Mouse (Mus musculus): Measurements from ENCODE around the gene Gm49320.

DNA sequence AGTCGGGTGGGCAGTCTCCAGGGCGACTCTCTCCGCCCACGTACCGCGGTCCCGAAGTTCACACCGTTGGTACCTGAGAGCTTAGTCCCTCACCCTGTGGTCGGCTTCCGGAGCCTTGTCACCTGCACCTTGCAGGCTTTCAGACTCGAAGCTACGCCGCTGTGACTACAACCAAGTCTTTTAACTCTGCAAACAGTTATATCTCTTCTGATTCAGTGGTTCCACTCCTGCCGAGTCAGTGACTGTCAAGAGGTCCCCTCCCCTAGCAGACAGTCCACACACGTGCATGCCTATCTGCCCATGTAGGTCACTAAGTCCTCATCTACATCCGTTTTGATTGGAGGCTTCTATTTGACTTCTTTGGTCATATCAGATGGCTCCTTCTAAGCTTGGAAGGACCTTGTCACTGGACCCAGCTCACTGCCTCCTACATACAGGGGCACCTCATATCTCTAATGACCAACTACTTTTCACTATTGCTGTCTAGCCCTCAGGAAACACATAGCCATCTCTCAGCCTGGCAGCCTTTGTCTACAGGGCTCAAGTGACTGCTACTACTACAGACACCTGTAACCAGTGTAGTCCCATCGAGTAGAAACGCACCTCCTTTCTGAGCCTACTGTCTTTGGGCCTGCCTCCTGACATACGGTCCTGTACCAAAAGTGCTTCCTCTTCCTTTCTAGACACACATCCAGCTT lies 677 bp downstream of the Gm49320 start:
- TF ChIP-seq CTCF (IDR thresholded peaks at IDR 0.05; ENCODE audit: control insufficient read depth, insufficient read depth, insufficient replicate concordance, low read depth, low read length) (no peak), POLR2A (IDR thresholded peaks at IDR 0.05; ENCODE audit: control insufficient read depth, low read depth, low read length) (peak; percentile 19; the same call in 1 of the 2 replicates)

Data from testis, adult 2 months (tissue).